Mouse (Mus musculus): ENCODE measurements around the gene Ptpn7.
"Not testable (repeated sequence)": the region's sequence is repeated elsewhere in the genome, so short reads cannot be mapped to it uniquely, and the experiment has no call there.

Ptpn7 gene

DNA sequence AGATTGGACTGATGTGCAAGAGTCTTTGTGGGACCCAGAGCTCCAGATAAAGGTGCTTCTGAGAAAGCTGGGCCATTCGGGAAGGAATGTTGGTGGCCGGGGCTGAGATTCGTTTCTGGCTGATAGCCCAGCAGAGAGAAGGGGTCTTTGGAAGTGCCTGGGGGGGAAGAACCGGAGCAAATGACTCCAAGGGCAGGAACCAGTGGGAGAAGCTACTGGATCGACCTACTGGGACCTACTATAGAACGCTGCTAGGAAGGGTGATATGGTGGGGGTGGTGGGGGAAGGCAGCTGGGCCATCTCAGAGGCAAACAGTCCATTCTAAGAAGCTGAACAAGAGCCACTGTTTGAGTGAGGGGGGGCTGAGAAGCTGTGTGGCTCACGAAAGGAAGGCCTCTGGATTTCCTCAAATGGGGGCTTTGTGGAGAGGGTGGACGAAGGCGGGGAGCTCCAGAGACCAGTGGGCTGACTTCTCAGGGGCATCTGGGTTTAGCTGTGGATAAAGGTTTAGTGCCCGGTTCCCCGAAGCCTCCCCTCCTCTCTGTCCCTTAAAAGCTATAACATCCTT is 27.1 kb downstream of the Ptpn7 start:
- no peak for DNase-seq

DNA sequence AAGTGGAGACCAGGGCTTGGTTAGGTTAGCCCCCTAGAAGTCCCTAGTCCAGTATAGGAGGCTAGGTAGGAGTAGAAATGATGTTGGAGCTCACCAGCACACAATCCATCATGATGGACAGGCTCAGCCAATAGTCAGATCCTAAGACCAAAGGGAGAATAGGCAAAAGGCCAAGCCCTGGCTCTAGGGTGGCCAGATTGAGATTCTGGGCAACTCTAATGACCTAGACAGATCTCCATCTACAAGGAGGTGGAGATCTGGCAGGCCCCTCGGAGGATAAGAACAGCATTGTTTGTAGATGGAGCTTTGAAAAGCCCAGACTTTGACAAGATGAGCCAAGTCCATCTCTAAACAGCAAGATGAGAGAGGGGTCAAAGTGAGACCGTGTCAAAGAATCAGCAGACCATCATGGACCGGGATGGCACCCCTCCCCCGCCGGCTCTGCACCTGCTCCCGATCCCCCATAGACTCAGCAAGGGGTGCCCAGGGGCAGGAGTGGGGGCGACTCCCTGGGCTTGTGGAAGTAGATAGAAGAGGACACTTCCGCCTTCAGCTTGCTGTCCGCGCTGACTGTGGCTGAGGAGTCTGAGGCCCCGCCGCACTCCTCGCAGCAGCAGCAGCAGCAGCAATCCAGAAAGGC is 28.0 kb downstream of the Ptpn7 start:
- no peak for DNase-seq

DNA sequence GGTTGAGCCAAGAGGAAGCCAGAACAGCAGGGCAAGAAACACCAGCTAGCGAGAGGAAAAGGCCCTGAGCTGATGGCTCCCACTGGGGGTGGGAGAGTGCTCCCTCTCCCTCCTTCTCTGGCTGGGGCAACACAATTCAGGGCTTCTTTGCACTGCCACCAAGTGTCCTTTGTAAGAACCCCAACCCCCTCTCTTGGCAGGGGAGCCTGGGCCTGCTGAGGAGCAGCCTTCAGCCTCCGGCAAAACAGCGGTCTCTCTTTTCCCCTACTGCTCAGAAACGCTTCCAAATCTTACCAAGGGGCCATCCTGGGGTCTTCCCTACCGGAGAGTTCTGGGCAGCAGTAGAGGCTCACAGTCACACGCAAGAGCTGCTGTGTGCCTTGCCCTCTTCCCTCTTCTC is 30.2 kb downstream of the Ptpn7 start:
- no peak for DNase-seq

DNA sequence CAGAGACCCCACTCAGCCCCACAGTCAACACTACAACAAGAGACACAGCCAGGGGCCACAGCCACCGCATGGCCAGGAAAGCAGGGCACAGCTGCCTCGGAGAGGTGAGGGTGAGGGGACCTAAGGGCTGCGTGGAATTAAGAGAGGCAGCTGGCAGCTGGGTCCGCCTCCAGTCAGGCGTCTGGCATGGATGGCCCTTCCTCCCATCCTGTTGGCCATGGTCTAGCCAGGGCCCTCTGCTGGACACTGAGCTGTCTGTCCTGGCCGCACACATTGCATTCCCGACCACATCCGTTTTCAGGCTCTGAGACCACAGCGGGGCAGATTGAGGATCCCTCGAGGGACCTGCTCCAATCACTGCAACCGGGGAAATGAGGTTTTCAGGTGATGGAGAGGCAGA is 34.9 kb downstream of the Ptpn7 start, which contains the start of gene Gpr37l1:
Gene Gpr37l1, minus strand, starts transcription at position 247 of the 400 bp plus-strand sequence.
- DNase-seq = no peak

DNA sequence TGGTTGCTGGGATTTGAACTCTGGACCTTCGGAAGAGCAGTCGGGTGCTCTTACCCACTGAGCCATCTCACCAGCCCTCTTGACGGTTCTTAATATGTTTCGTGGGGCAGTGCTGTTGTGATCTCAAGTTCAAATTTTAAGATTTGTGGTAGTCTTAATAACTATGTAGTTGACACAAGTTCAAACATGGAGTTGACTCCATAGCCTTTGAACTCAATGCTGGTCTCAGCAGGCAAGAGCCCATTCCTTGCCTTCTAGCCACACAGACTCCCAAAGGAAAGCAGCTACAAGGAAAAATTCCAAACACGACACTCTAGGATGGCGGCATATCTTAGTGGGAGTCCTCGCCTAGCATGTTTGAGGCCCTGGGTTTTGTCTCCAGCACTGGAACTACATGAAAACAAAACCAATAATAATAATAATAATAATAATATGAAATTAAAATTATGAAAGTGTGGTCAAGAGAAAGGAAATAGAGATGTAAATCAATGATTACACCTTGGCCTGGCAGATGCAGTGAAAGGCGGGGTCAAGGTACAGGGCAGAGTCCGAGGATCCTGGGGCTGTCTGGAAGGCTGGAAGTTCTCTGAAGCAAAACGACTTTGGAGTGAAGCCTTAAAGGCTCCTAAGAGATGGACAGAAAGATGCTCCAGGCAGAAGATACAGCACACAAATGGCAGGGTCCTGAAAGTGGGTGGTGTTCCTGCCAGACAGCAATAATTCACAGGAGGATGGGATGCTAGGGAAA is 36.1 kb downstream of the Ptpn7 start:
- peak; percentile 91 for DNase-seq

DNA sequence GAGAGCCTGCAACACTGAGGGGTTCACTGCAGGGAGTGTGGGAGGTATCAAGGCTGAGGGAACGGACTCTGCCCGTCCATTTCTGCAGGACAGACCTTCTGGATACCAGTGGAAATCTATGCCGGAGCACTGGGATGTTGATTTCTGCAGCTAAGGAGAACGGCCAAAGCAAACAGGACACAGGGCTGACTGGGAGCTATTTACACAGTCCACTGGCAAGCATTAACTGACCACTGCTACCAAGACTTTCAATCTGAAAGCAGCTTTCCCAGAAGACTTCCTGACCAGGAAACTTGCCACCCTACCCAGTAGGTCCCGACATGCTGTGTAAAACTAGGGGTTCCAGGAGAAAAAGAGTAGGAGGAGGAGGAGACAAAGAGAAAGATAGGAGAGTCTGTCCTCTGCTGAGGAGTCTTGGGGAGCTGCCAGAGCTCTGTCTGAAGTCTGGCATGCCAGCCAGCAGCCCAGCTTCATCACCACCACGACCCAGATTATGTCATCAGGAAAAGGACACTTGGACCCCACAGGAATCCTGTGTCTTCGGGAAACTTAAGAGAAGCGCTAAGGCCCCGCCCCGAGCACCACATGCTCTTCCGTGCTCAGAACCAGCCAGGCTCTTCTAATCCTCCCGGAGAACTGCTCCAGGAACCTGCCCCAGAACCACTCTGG is 37.2 kb downstream of the Ptpn7 start:
- DNase-seq = peak; percentile 90

DNA sequence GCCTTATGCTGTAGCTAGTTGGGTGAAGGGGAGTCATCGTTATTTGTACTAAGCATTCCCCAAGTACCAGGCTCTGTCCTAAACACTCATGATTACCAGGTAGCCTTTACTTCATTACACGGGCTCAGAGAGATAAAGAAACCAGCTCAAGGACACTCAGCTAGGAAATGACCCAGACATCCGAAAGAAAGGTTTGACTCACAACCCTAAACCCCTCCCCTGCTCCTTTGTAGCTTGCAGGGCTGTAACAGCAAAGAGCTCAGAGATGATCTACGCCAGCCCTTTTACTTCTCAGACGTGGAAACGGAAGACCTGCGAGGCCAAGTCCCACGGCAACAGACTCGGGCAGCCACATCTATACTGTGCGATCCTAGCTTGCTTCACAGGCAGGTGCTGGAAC is 37.8 kb downstream of the Ptpn7 start:
- no peak for DNase-seq

DNA sequence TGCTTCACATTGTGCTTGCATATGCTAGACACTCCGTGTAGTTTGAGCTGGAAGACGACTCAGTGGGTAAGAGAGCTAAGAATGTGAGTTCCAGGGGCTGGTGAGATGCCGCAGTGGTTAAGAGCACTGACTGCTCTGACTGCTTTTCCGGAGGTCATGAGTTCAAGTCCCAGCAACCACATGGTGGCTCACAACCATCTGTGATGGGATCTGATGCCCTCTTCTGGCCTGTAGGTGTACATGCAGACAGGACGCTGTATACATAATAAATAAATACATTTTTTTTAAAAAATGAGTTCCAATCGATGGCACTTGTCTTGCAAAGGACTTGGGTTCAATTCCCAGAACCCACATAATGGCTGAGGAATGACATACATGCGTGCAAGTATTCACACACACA is 38.7 kb downstream of the Ptpn7 start:
- no peak for DNase-seq

DNA sequence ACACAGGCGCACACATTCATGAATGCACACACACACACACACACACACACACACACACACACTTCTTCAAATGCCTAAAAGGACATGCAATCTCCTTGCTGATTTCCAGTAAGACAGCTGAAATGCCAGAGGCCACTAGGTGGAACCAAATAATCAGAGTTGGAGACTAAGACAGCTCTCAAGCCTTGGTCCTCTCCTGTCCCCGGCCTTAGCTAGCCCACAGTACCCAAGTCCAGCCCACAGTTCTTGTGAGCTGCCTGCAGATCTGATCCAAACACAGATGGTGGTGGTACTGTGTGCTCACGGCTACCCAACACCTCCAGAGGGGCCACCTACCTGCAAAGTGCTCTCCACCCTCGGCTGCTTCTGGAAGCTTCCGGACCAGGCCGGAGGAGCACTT is 39.5 kb downstream of the Ptpn7 start:
- DNase-seq = peak; percentile 92

DNA sequence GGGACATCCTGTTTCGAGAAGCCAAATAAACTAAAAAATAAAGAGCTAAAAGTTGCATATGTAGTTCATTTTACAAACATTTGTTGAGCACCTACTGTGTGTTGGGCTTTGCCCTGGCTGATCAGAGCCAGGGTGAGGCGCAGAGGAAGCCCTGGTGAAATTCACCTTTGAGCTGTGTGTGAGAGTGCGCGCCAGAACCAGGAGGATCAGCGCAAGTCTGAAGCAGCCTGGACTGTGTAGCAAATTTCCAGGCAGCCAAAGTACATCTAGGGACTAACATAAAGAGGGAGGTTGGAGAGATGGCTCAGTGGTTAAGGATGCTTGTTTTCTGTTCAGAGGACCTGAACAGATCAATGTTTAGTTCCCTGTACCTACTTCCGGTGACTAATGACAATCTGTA is 40.8 kb downstream of the Ptpn7 start:
- no peak for DNase-seq

DNA sequence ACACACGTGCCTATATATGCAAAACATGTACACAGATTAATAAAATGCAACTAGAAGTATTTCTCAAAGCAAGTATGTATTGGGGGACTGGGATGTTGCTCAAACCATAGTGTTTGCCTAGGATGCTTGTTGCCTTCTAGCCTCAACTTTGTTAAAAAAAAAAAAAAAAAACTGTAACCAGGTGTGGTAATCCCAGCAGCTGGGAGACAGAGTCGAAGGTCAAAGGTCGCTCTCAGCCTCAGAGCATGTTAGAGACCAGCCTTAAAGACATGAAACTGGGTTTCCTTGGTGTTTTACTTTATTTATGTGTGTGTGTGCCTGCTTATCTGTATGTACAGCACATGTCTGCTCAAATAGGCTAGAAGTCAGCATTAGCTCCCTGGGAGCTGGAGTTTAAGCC is 42.7 kb downstream of the Ptpn7 start:
- DNase-seq = peak; percentile 54

DNA sequence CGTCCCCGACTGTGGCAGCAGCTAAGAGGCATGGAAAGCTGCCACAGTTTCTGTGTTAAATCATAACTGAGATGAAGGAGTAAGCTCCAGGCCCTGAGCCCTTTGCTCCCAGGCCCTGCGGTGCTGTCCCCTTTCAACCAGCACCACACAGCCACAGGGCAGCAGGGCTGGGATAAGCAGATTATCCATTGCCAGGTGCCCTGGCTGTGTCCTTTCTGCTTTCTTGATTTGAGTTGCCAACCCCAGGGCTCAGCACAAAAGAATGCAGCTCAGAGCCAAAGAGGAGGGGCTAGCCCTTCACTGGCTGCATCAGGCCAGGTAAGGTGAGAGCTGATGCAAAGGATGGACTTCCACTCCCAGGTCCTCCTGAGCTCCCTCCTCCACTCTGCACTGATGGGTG is 45.2 kb downstream of the Ptpn7 start:
- peak; percentile 94 for DNase-seq

DNA sequence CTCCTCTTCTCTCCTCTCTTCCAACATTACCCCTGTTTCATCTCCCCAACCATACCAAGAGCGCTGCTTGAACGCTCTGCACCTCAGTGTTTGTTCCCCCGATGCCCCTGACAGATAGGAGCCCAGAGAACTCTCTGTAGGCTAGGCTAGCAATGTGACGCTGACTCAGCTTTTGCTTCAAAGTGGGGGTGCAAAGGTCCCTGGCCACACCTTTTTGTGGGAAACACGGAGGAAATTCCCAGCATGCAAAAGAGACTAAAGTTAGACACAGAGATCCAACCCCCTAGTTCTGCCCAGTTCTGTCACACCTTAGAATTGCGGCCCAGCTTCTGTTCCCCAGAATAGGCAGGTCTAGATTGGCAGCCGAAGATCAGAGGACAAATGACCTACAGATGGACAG is 46.4 kb downstream of the Ptpn7 start:
- DNase-seq = peak; percentile 73

DNA sequence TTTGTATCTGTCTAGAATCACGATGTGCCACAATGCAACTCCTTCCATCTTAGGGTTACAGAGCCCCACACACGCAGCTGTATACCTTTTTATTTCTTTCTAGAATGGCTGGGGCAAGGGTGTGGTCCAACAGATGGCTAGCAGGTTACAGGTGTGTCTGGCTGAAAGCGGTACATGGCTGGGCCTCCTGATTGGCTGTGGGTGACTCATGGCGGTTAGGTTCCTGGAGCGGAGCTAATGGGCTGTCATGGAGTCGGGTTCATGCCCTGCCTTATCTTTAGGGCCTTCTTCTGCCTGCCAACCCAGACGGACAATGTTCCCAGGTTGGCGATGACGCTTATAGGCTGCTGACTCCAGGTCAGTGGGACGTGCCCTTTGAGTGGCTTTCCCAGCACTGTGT is 48.3 kb downstream of the Ptpn7 start:
- DNase-seq = no peak

DNA sequence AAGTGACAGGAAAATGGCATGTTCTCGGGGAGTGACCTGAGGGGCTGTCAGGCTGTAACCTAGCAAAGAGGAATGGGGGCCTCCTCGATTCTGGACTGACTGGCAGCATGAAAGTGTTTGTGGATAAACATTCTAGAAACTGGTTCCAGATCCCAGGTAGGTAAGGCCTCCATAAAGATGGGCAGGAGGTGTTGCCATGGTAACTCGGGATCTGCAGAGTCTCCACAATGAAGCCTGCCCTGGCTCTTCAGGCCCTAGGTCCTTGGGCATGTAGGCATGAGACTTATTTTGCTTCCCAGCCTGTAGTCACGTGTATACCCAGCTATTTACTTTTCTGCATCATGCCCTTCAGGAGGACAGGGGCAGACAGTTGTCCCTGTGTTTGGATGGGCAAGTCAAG is 48.8 kb downstream of the Ptpn7 start:
- no peak for DNase-seq

DNA sequence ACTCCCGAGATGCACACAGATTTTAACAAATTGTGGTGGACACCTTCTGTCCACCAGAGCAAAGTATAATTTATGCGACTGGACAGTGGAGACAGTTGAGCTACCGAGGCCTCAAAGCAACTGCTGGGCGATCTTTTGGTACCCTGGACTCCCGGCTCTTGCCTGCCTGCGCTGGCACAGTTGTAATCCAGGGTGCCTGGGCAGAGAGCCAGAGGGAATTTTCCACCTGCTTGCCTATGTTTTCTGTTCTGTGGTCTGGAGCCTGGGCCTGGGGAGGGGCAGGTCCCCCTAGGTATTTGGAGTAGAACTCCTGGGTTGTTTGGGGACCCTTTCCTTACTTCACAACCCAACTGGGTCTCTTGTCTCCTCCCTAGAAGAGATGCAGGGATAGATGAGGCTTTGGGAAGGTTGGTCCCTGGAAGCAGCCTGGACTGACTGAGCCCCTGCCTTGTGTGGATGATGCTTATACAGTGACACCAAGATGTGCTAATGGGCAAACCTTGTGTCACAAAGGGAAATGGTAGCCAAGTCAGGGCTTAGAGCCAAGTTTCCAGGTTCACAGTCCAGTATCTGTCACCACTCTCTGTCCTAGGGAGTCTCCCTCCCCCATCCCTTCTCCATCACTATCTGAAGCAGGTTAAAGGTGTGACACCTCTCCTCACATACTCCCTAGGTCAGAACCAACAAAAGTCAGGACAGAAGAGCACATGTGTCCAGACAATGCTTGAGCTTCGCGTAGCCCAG is 49.6 kb downstream of the Ptpn7 start:
- DNase-seq = peak; percentile 85

DNA sequence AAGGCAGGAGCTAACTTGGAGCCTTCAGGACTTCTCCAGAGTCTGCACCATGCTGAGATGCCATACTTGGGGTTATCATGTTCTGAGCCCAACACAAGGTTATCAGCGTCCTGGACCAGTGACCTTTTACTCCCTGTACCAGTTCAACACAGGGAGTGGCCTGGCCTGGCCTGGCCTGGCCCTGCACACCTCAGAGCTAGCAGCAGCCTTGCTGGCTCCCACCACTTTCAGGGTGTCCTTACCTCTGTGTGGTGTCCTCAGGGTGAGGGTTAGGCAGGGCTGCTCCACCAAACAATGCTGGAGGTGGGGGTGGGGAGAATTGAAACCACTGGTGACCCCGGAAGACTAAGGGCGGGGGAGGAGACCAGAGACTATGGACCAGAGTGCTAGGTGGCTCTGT is 50.5 kb downstream of the Ptpn7 start:
- no peak for DNase-seq

DNA sequence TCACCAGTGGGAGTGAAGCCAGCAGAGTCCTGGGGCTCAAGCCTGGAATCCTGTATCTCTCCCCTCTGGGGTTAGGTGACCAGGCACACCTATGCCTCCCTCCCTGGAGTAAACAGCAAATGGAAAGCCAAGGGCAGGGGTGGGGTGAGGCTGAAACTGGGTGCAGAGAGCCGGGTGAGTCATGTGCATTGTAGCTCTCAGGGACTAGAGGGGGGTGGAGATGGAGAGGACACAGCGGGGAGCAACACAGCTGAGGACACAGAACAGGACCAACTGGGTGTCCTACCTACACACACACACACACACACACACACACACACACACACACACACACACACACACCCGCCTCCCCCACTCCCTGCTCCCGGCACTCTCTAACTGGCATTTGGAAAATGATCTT is 50.9 kb downstream of the Ptpn7 start:
- no peak for DNase-seq

DNA sequence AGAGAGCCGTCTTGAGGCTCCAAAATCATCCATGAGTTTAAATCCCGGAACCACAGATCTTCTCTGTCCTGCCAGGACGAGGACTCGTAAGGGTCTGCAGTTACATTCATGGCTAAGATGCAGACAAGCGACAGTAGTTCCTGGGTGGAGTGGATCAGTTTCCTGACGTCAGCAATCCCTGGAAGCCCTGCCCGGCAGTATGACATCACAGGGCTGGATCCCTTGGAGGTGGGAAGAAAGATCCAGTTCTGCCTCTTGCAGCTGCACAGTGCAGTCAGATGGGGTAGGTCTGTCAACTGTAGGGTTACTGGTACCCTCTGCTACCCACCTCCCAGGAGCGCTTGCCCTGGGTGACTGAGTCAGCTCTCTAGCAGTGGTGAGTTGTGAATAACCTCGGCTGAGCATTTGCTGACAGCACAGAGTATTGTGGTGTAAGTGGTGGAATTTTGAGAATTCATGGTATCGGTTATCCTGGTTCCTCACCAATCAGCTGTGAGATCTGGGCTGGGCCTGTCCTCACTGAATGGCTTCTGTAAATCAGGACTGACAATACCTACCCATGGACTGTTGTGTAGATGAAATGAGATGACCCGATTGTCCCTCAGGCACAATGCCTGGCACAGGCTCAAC is 51.6 kb downstream of the Ptpn7 start:
- DNase-seq = no peak

DNA sequence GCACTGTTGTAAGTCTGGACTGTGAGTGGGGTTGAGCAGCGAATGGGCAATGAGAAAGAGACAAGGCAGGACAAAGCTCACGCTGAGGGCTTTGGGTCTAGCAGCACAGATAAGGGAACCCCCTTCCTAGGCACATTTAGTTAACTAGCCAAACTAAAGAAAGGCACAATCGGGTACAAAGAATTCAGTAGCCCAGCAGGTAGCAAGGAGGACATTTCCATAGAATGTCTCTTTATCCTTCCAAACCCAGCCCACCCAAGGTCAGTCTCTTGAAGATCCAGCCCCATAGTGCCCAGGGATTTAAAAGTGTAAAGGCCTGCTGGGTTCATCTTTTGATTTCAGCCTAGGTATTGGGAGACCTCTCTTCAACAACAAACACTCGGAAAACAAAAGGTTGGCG is 53.4 kb downstream of the Ptpn7 start:
- DNase-seq = no peak

DNA sequence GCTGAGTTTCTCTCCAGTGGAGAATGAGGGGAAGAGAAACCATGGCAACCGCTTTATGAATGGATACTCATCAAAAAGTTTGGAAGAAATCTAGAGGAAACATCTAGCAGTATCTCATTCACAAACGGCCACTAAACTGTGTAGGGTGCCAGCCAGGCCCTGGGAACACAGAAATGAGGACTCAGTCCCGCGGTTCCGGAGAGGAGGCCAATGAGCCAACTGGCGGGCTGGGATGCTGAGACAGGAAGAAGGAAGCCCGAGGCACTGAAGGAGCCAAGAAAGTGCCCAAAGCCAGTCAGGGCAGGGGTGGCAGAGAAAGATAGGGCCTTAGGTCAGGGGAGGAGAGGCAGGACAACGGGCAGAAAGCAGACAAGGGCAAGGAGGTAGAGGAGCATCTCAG is 53.9 kb downstream of the Ptpn7 start:
- no peak for DNase-seq

DNA sequence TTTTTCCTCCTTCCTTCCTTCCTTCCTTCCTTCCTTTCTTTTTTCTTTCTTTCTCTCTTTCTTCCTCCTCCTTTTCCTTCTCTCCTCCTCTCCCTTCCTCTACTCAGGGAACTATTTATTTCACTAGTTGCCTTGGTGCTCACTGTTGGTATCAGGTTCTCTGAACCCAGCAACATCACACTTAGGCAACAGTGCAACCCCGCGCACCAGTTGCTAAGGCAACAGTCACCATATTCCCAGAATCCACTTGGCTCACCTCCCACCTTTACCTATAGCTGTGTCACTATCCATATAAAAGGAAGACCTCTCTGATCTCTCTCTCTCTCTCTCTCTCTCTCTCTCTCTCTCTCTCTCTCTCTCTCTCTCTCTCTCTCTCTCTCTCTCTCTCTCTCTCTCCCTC is 54.5 kb downstream of the Ptpn7 start:
- DNase-seq = not testable (repeated sequence)

DNA sequence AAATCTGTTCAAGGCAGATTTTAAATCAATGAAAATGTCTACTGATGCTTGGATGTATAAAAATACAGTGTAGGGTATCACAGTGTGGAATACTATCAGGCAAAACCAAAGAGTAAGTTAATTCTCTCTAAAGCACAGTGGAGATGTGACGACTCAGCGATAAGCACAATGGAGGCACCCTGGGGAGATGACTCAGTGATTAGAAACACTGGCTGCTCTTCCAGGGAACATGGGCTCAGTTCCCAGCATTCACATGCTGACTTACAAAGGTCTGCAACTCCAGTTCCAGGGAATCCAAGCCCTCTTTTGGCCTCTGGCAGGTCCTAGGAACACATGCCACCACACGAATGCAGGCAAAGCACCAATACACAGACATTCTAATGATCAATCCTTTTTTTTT is 55.7 kb downstream of the Ptpn7 start:
- DNase-seq = no peak

Data from kidney, adult 9 months (tissue).